Mouse (Mus musculus) cerebellum, adult 9-11 months (tissue): ENCODE measurements around the gene Pidd1.
A peak's percentile ranks its signal among the peaks of the same experiment; 100 is the strongest.
"Not testable (repeated sequence)": the region's sequence is repeated elsewhere in the genome, so short reads cannot be mapped to it uniquely, and the experiment has no call there.

Experiments
- DNase-seq: peaks from one replicate; pipeline ENCODE4 v3.0.0; 2022

Gene Pidd1

GRCm38 (mm10) chr7:141457986-141458660 is 14.3 kb upstream of the Pidd1 start:
- DNase-seq, result peak; percentile 78

GRCm38 (mm10) chr7:141457236-141457635 is 13.4 kb upstream of the Pidd1 start:
- peak; percentile 67 for DNase-seq

GRCm38 (mm10) chr7:141456739-141457138 is 12.9 kb upstream of the Pidd1 start:
- DNase-seq, result no peak

- DNase-seq, result peak; percentile 87
Observed at GRCm38 (mm10) chr7:141455610-141456314, 11.9 kb upstream of the Pidd1 start.

- DNase-seq, result peak; percentile 91
Observed at GRCm38 (mm10) chr7:141454967-141455551, 11.2 kb upstream of the Pidd1 start, which contains the start of gene Pnpla2. Gene Pnpla2 (plus strand): TSS chr7:141455198.

- DNase-seq, result no peak
Observed at GRCm38 (mm10) chr7:141453636-141454035, 9.8 kb upstream of the Pidd1 start.

- no peak for DNase-seq
Observed at GRCm38 (mm10) chr7:141451928-141452327, 8.1 kb upstream of the Pidd1 start.

GRCm38 (mm10) chr7:141447110-141447991 is 3.5 kb upstream of the Pidd1 start, which contains the start of gene Rplp2:
Gene Rplp2 (plus strand): TSS chr7:141447370.
- peak; percentile 94 for DNase-seq

GRCm38 (mm10) chr7:141446374-141446773 is 2.5 kb upstream of the Pidd1 start:
- DNase-seq, result not testable (repeated sequence)

- DNase-seq, result peak; percentile 64
Observed at GRCm38 (mm10) chr7:141443081-141443821, 574 bp downstream of the Pidd1 start.

GRCm38 (mm10) chr7:141442199-141442598 is 1.6 kb downstream of the Pidd1 start:
- DNase-seq, result no peak

- DNase-seq, result peak; percentile 63
Observed at GRCm38 (mm10) chr7:141441460-141441859, 2.4 kb downstream of the Pidd1 start.

GRCm38 (mm10) chr7:141440613-141441012 is 3.2 kb downstream of the Pidd1 start:
- peak; percentile 85 for DNase-seq

- DNase-seq, result peak; percentile 72
Observed at GRCm38 (mm10) chr7:141439811-141440210, 4.0 kb downstream of the Pidd1 start.

GRCm38 (mm10) chr7:141439140-141439679 is 4.6 kb downstream of the Pidd1 start:
- peak; percentile 65 for DNase-seq

- DNase-seq, result peak; percentile 94
Observed at GRCm38 (mm10) chr7:141438201-141438968, 5.4 kb downstream of the Pidd1 start.

- peak; percentile 90 for DNase-seq
Observed at GRCm38 (mm10) chr7:141437178-141438120, 6.4 kb downstream of the Pidd1 start, which contains the start of gene Slc25a22. Gene Slc25a22 (minus strand): TSS chr7:141437892.

- peak; percentile 54 for DNase-seq
Observed at GRCm38 (mm10) chr7:141436523-141436892, 7.3 kb downstream of the Pidd1 start.

GRCm38 (mm10) chr7:141435856-141436522 is 7.8 kb downstream of the Pidd1 start:
- no peak for DNase-seq
